Mouse (Mus musculus): ENCODE measurements around the gene Snap47.

DNA sequence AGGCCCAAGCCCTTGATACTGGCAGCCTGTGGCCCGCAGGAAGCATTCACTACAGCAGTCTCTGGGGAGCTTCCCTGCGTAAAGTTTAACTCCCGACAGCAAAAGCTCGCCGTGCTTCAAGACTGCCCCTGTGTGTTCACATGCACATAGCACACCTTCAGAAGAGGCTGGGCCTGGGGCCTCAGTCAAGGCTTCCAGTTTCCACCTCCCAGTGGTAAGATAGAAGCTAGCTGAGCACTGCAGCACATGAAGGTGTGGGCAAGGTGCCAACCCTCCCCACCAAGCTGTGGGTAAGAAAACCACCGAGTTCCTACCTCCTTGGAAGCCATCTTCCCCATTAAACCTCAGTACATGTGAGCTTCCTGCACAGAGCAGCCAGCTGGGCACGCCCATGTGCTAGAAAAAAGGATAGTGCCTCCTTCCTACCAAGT, 25.3 kb downstream of the Snap47 start:
- TF ChIP-seq POLR2A (IDR thresholded peaks at IDR 0.05; ENCODE audit: borderline replicate concordance, extremely low read depth, low read depth, low read length) (no peak), CTCF (IDR thresholded peaks at IDR 0.05; ENCODE audit: insufficient read depth, low read length) (peak; percentile 24; the same call in 1 of the 2 replicates)
